Mouse (Mus musculus): ENCODE results near the gene Crb3. TPM values are rescaled to one million over a fixed set of nuclear protein-coding genes. Genes with fewer than 3 reads are reported as not detected.

Gene Crb3
- total RNA-seq (2023): not detected

GRCm38 (mm10) chr17:57058891-57059485 lies at the start of gene Crb3:
Gene Crb3, plus strand, starts transcription at chr17:57059105.

GRCm38 (mm10) chr17:57011236-57012141 lies 47.4 kb upstream of the Crb3 start, which contains the start of the genes Gtf2f1 and Gm17949:
Gene Gtf2f1, minus strand, starts transcription at chr17:57011288.
Gene Gm17949, plus strand, starts transcription at chr17:57011469.

GRCm38 (mm10) chr17:57030931-57031660 lies 27.8 kb upstream of the Crb3 start, which contains the start of gene Khsrp:
Gene Khsrp, minus strand, starts transcription at chr17:57031522.

GRCm38 (mm10) chr17:57041554-57041953 lies 17.4 kb upstream of the Crb3 start, which contains the start of gene Slc25a41:
Gene Slc25a41, minus strand, starts transcription at chr17:57041654.

GRCm38 (mm10) chr17:57059486-57059977 lies 627 bp downstream of the Crb3 start, which contains the start of gene Slc25a23:
Gene Slc25a23, minus strand, starts transcription at chr17:57059863.

GRCm38 (mm10) chr17:57078336-57078735 lies 19.4 kb downstream of the Crb3 start, which contains the start of gene Dennd1c:
Gene Dennd1c, minus strand, starts transcription at chr17:57078514.

DNA sequence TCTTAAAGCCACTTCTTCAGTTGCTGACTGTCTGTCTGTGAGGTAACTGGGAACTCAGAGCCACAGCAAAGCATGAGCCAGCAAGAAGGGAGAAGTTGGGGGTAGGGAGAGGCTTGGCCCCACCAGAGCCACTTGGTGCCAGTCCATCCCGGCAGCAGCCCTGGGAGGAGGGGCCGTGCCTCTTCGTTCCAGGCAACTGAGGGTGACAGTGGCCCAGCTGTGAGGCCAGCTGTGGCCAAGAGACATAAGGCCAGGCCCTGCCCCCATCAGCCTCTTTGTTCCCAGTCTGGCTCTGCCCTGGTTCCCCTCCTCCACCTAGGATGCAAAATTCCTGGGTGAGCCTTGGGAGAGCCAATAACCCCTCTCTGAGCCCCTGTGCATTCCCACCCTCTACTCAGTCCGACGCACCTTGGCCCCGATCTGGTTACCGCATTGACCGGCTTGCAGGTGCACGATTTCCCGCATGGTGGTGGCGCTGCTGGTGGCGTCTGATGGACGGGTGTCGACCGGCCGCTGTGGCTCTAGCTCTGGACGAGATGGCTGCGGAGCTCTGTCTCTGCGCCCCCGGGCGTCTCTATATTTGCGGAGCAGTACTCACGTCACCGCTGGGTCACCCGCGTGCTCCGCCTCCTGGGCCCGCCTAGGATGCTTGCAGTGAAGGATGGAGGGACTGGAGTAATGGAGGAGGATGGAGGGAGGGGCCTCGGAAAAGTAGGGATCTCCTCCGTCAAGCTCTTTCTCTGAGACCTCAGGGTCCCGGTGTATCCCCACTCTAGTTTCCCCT lies 28.3 kb downstream of the Crb3 start, which contains the start of gene Tubb4a:
Gene Tubb4a, minus strand, starts transcription at position 734 of the 784 bp plus-strand sequence.

GRCm38 (mm10) chr17:57105181-57106034 lies 46.5 kb downstream of the Crb3 start, which contains the start of gene Tnfsf9:
Gene Tnfsf9, plus strand, starts transcription at chr17:57105325.

Other genes starting within 250 kb of the Crb3 start
- 1 to 10 TPM; 6.5 TPM for gene Rfx2, start 228.1 kb upstream of the Crb3 start, total RNA-seq (2023)
- gene Acsbg2, start 184.7 kb upstream of the Crb3 start, total RNA-seq (2023): not detected
- gene 1700061G19Rik, start 183.6 kb upstream of the Crb3 start, total RNA-seq (2023): not detected
- gene Mllt1, start 123.7 kb upstream of the Crb3 start, total RNA-seq (2023): 10 to 100 TPM; 18.8 to 20.2 TPM
- gene Acer1, start 77.0 kb upstream of the Crb3 start, total RNA-seq (2023): not detected
- gene Clpp, start 68.8 kb upstream of the Crb3 start, total RNA-seq (2023): 10 to 100 TPM in 1 of 2 experiments, 1 to 10 TPM in 1; 9.5 to 14.3 TPM
- gene Alkbh7, start 61.8 kb upstream of the Crb3 start, total RNA-seq (2023): 1 to 10 TPM; 6.9 to 8.2 TPM
- gene Pspn, start 59.1 kb upstream of the Crb3 start, total RNA-seq (2023): 1 to 10 TPM; 2.4 to 3.7 TPM
- 10 to 100 TPM; 48.0 to 61.0 TPM for gene Gtf2f1, start 47.8 kb upstream of the Crb3 start, total RNA-seq (2023)
- under 1 TPM in 1 of 2 experiments, not detected in 1; 0.48 TPM for gene Gm17949, start 47.6 kb upstream of the Crb3 start, total RNA-seq (2023)
- gene Khsrp, start 27.6 kb upstream of the Crb3 start, total RNA-seq (2023): 100 to 1,000 TPM in 1 of 2 experiments, 10 to 100 TPM in 1; 97.1 to 105 TPM
- gene Slc25a41, start 17.5 kb upstream of the Crb3 start, total RNA-seq (2023): not detected
- 1 to 10 TPM; 3.0 to 4.7 TPM for gene Slc25a23, start 758 bp downstream of the Crb3 start, total RNA-seq (2023)
- 100 to 1,000 TPM; 138 to 163 TPM for gene Dennd1c, start 19.4 kb downstream of the Crb3 start, total RNA-seq (2023)
- under 1 TPM; 0.15 to 0.18 TPM for gene Tubb4a, start 28.7 kb downstream of the Crb3 start, total RNA-seq (2023)
- gene Tnfsf9, start 46.2 kb downstream of the Crb3 start, total RNA-seq (2023): 1 to 10 TPM; 1.9 to 2.1 TPM
- gene Cd70, start 90.7 kb downstream of the Crb3 start, total RNA-seq (2023): not detected
- 10 to 100 TPM; 32.7 to 34.8 TPM for gene Tnfsf14, start 135.1 kb downstream of the Crb3 start, total RNA-seq (2023)
- gene C3, start 169.0 kb downstream of the Crb3 start, total RNA-seq (2023): 100 to 1,000 TPM; 540 to 556 TPM
- 10 to 100 TPM; 52.5 to 53.2 TPM for gene Gpr108, start 189.3 kb downstream of the Crb3 start, total RNA-seq (2023)
- 1 to 10 TPM; 4.0 to 5.7 TPM for gene Trip10, start 190.3 kb downstream of the Crb3 start, total RNA-seq (2023)
- 100 to 1,000 TPM; 163 to 179 TPM for gene Vav1, start 220.0 kb downstream of the Crb3 start, total RNA-seq (2023)

All from neutrophil, adult 83 days (primary cell).